Mouse (Mus musculus) CH12.LX (cell line): Measurements from ENCODE around the gene Eif4g2.

Source experiments
- CTCF ChIP-seq, 2 experiments: IDR thresholded peaks in 1 of 2; conservative IDR thresholded peaks in 1 of 2; 2 replicates each; pipeline ENCODE4 v1.5.1; 2011 to 2012; ENCODE audit warnings: low read depth in 2 of 2, low read length in 2 of 2, improper control_type of control experiment in 1 of 2, inconsistent platforms in 1 of 2, mild to moderate bottlenecking in 1 of 2, moderate library complexity in 1 of 2
- EP300 ChIP-seq: IDR thresholded peaks from 2 replicates; pipeline ENCODE4 v1.6.1; 2011; ENCODE audit warnings: low read length, improper control_type of control experiment
- HCFC1 ChIP-seq: IDR thresholded peaks from 2 replicates; pipeline ENCODE4 v1.6.1; 2012; ENCODE audit warnings: low read depth, mild to moderate bottlenecking, inconsistent platforms, low read length, improper control_type of control experiment
- MAX ChIP-seq: IDR thresholded peaks from 2 replicates; pipeline ENCODE4 v1.6.1; 2011; ENCODE audit warnings: low read length, improper control_type of control experiment
- NRF1 ChIP-seq: IDR thresholded peaks from 2 replicates; pipeline ENCODE4 v1.6.1; 2014; ENCODE audit warnings: low read depth, mild to moderate bottlenecking, inconsistent platforms, low read length, improper control_type of control experiment, moderate library complexity
- POLR2A ChIP-seq: IDR thresholded peaks from 2 replicates; pipeline ENCODE4 v1.6.1; 2011; ENCODE audit warnings: low read depth, mild to moderate bottlenecking, improper control_type of control experiment, low read length

GRCm38 (mm10) chr7:111123761-111124546, 41.1 kb upstream of the Eif4g2 start:
- TF ChIP-seq NRF1 (no peak), POLR2A (no peak), CTCF (conservative IDR thresholded peaks at IDR 0.05 in 1 of 2, IDR thresholded peaks at IDR 0.05 in 1 of 2; ENCODE audit: low read depth in 2 of 2, low read length in 2 of 2) (no peak), HCFC1 (no peak), EP300 (peak; percentile 57), MAX (no peak)
